Mouse (Mus musculus): ENCODE measurements around the gene Itga6.

GRCm38 (mm10) chr2:71874836-71875235 lies 129.4 kb downstream of the Itga6 start:
- TF ChIP-seq CTCF (IDR thresholded peaks at IDR 0.05; ENCODE audit: low read depth, low read length) (no peak), TAL1 (conservative IDR thresholded peaks at IDR 0.05; ENCODE audit: low read depth, low read length) (no peak), POLR2AphosphoS5 (IDR thresholded peaks at IDR 0.05; ENCODE audit: insufficient replicate concordance, low read depth, low read length) (no peak), GATA2 (IDR thresholded peaks at IDR 0.05; ENCODE audit: borderline replicate concordance, low read depth, low read length) (no peak)
